Mouse (Mus musculus) mature B cell (primary cell): ENCODE data around the gene H3f3a.

Experiments used
- in situ Hi-C: fragments of 300-500 bp; cut with MboI; formaldehyde crosslinking; loops from 2 replicates; pipeline ENCODE4 v1.14.3; 2019

Gene H3f3a

GRCm38 (mm10) chr1:180822276-180822675, 8.5 kb upstream of the H3f3a start:
- in situ Hi-C loops = no loop called here

- in situ Hi-C loops = no loop called here
These were observed 7.4 kb upstream of the H3f3a start for GRCm38 (mm10) chr1:180821101-180821500.

GRCm38 (mm10) chr1:180818000-180818399, 4.3 kb upstream of the H3f3a start:
- in situ Hi-C loops = no loop called here

GRCm38 (mm10) chr1:180815371-180816024, 1.8 kb upstream of the H3f3a start:
- in situ Hi-C loops = no loop called here

GRCm38 (mm10) chr1:180813409-180813884, 296 bp downstream of the H3f3a start:
- in situ Hi-C loops = no loop called here

GRCm38 (mm10) chr1:180812463-180813408, 1.0 kb downstream of the H3f3a start:
- in situ Hi-C loops = no loop called here

- in situ Hi-C loops = no loop called here
These were observed 1.9 kb downstream of the H3f3a start for GRCm38 (mm10) chr1:180811596-180812462.

- in situ Hi-C loops = no loop called here
These were observed 2.8 kb downstream of the H3f3a start for GRCm38 (mm10) chr1:180810976-180811375.

- in situ Hi-C loops = no loop called here
These were observed 4.9 kb downstream of the H3f3a start for GRCm38 (mm10) chr1:180808831-180809230.

- in situ Hi-C loops = no loop called here
These were observed 9.9 kb downstream of the H3f3a start for GRCm38 (mm10) chr1:180803881-180804280.

- in situ Hi-C loops = no loop called here
These were observed 12.2 kb downstream of the H3f3a start for GRCm38 (mm10) chr1:180801466-180801994.

GRCm38 (mm10) chr1:180800814-180801213, 12.9 kb downstream of the H3f3a start:
- in situ Hi-C loops = no loop called here

- in situ Hi-C loops = no loop called here
These were observed 13.7 kb downstream of the H3f3a start for GRCm38 (mm10) chr1:180800022-180800421.

- in situ Hi-C loops = no loop called here
These were observed 14.5 kb downstream of the H3f3a start for GRCm38 (mm10) chr1:180799253-180799652.

- in situ Hi-C loops = no loop called here
These were observed 15.1 kb downstream of the H3f3a start for GRCm38 (mm10) chr1:180798660-180799059.

- in situ Hi-C loops = no loop called here
These were observed 19.6 kb downstream of the H3f3a start for GRCm38 (mm10) chr1:180794170-180794569.

- in situ Hi-C loops = no loop called here
These were observed 20.2 kb downstream of the H3f3a start for GRCm38 (mm10) chr1:180793445-180794117.

GRCm38 (mm10) chr1:180792814-180793213, 20.9 kb downstream of the H3f3a start:
- in situ Hi-C loops = no loop called here

GRCm38 (mm10) chr1:180791821-180792480, 21.8 kb downstream of the H3f3a start:
- in situ Hi-C loops = no loop called here

GRCm38 (mm10) chr1:180783580-180783928, 30.2 kb downstream of the H3f3a start:
- in situ Hi-C loops = no loop called here
